Mouse (Mus musculus): ENCODE results near the gene Slc25a17. TPM values are rescaled to one million over a fixed set of nuclear protein-coding genes. Genes with fewer than 3 reads are reported as not detected.

Slc25a17 gene
- polyA plus RNA-seq, 2 experiments = 25.1 to 40.0 TPM

- no peaks in the 10 kb centered on the region for H3K27me3 ChIP-seq (ENCODE audit: control insufficient read depth, insufficient read depth, low read length)
- H3K4me2 ChIP-seq (ENCODE audit: low read depth) = no peak overlapping the region
- H3K4me3 ChIP-seq (ENCODE audit: insufficient read depth in 1 of 2, low read depth in 2 of 2, low read length in 2 of 2) = no peak overlapping the region
- DNase-seq (ENCODE audit: low read depth in 3 of 3, low spot score in 3 of 3) = no peak
- 63% methylated on average over 7 of the region's 7 CpGs for WGBS (ENCODE audit: insufficient replicate concordance)
- TF ChIP-seq CTCF (IDR thresholded peaks at IDR 0.05; ENCODE audit: low read depth) (no peak), EP300 (IDR thresholded peaks at IDR 0.05; ENCODE audit: low read depth) (no peak)
- ATAC-seq (ENCODE audit: insufficient read depth) = no peak
- H3K27ac ChIP-seq = no peak overlapping the region
- H3K9ac ChIP-seq (replicated peaks) = no peak overlapping the region
- no peaks in the 10 kb centered on the region for H3K9me3 ChIP-seq (ENCODE audit: control insufficient read depth, low read length)
- H3K36me3 ChIP-seq (replicated peaks; ENCODE audit: control insufficient read depth, insufficient read depth, low read depth) = no peaks in the 10 kb centered on the region
- H3K4me1 ChIP-seq (replicated peaks; ENCODE audit: control insufficient read depth in 2 of 2, insufficient read depth in 2 of 2, low read length in 1 of 2) = no peaks in the 10 kb centered on the region; a peak in 1 of 4 replicates
These were observed 52.6 kb downstream of the Slc25a17 start for GRCm38 (mm10) chr15:81308038-81308437.

- TF ChIP-seq EP300 (IDR thresholded peaks at IDR 0.05; ENCODE audit: low read depth) (no peak), CTCF (IDR thresholded peaks at IDR 0.05; ENCODE audit: low read depth) (no peak)
- H3K9me3 ChIP-seq (ENCODE audit: control insufficient read depth, low read length) = no peaks in the 10 kb centered on the region
- no peak overlapping the region for H3K9ac ChIP-seq (replicated peaks)
- no peak overlapping the region for H3K4me2 ChIP-seq (ENCODE audit: low read depth)
- H3K4me3 ChIP-seq (ENCODE audit: insufficient read depth in 1 of 2, low read depth in 2 of 2, low read length in 2 of 2) = no peak overlapping the region
- H3K4me1 ChIP-seq (replicated peaks; ENCODE audit: control insufficient read depth in 2 of 2, insufficient read depth in 2 of 2, low read length in 1 of 2) = no peaks in the 10 kb centered on the region; a peak in 1 of 4 replicates
- no peaks in the 10 kb centered on the region for H3K36me3 ChIP-seq (replicated peaks; ENCODE audit: control insufficient read depth, insufficient read depth, low read depth)
- WGBS (ENCODE audit: insufficient replicate concordance) = 76% methylated on average over 6 of the region's 6 CpGs
- no peaks in the 10 kb centered on the region for H3K27me3 ChIP-seq (ENCODE audit: control insufficient read depth, insufficient read depth, low read length)
- no peak overlapping the region for H3K27ac ChIP-seq
- DNase-seq (ENCODE audit: low read depth in 3 of 3, low spot score in 3 of 3) (no peak), ATAC-seq (ENCODE audit: insufficient read depth) (no peak)
These were observed 54.1 kb downstream of the Slc25a17 start for GRCm38 (mm10) chr15:81306501-81306900.

GRCm38 (mm10) chr15:81305035-81305434 lies 55.6 kb downstream of the Slc25a17 start:
- H3K4me3 ChIP-seq (ENCODE audit: insufficient read depth in 1 of 2, low read depth in 2 of 2, low read length in 2 of 2) = no peak overlapping the region
- TF ChIP-seq EP300 (IDR thresholded peaks at IDR 0.05; ENCODE audit: low read depth) = no peak
- no peak for TF ChIP-seq CTCF (IDR thresholded peaks at IDR 0.05; ENCODE audit: low read depth)
- H3K27ac ChIP-seq = no peak overlapping the region
- H3K9ac ChIP-seq (replicated peaks) = no peak overlapping the region
- DNase-seq (ENCODE audit: low read depth in 3 of 3, low spot score in 3 of 3) (no peak), ATAC-seq (ENCODE audit: insufficient read depth) (no peak)
- H3K27me3 ChIP-seq (ENCODE audit: control insufficient read depth, insufficient read depth, low read length) = no peaks in the 10 kb centered on the region; the same call in 1 of the 2 replicates
- H3K4me2 ChIP-seq (ENCODE audit: low read depth) = no peak overlapping the region
- 58% methylated on average over 8 of the region's 8 CpGs for WGBS (ENCODE audit: insufficient replicate concordance)
- H3K4me1 ChIP-seq (replicated peaks; ENCODE audit: control insufficient read depth in 2 of 2, insufficient read depth in 2 of 2, low read length in 1 of 2) = no peaks in the 10 kb centered on the region; a peak in 1 of 4 replicates
- H3K36me3 ChIP-seq (replicated peaks; ENCODE audit: control insufficient read depth, insufficient read depth, low read depth) = no peaks in the 10 kb centered on the region
- H3K9me3 ChIP-seq (ENCODE audit: control insufficient read depth, low read length) = no peaks in the 10 kb centered on the region

- H3K9me3 ChIP-seq (ENCODE audit: control insufficient read depth, low read length) = no peaks in the 10 kb centered on the region
- H3K27ac ChIP-seq = no peak overlapping the region
- 73% methylated on average over 7 of the region's 7 CpGs for WGBS (ENCODE audit: insufficient replicate concordance)
- DNase-seq (ENCODE audit: low read depth in 3 of 3, low spot score in 3 of 3) (no peak), ATAC-seq (ENCODE audit: insufficient read depth) (no peak)
- no peak overlapping the region for H3K9ac ChIP-seq (replicated peaks)
- no peaks in the 10 kb centered on the region; a peak in 1 of 4 replicates for H3K4me1 ChIP-seq (replicated peaks; ENCODE audit: control insufficient read depth in 2 of 2, insufficient read depth in 2 of 2, low read length in 1 of 2)
- no peaks in the 10 kb centered on the region; the same call in 1 of the 2 replicates for H3K27me3 ChIP-seq (ENCODE audit: control insufficient read depth, insufficient read depth, low read length)
- no peak overlapping the region for H3K4me3 ChIP-seq (ENCODE audit: insufficient read depth in 1 of 2, low read depth in 2 of 2, low read length in 2 of 2)
- TF ChIP-seq EP300 (IDR thresholded peaks at IDR 0.05; ENCODE audit: low read depth) = no peak
- TF ChIP-seq CTCF (IDR thresholded peaks at IDR 0.05; ENCODE audit: low read depth) = no peak
- no peaks in the 10 kb centered on the region for H3K36me3 ChIP-seq (replicated peaks; ENCODE audit: control insufficient read depth, insufficient read depth, low read depth)
- H3K4me2 ChIP-seq (ENCODE audit: low read depth) = no peak overlapping the region
These were observed 56.6 kb downstream of the Slc25a17 start for GRCm38 (mm10) chr15:81304006-81304405.

- Histone ChIP-seq H3K9me3 (ENCODE audit: control insufficient read depth, low read length) (no peaks in the 10 kb centered on the region), H3K4me1 (replicated peaks; ENCODE audit: control insufficient read depth in 2 of 2, insufficient read depth in 2 of 2, low read length in 1 of 2) (no peaks in the 10 kb centered on the region; a peak in 1 of 4 replicates), H3K27me3 (ENCODE audit: control insufficient read depth, insufficient read depth, low read length) (no peaks in the 10 kb centered on the region; the same call in 1 of the 2 replicates), H3K4me2 (ENCODE audit: low read depth) (no peak overlapping the region), H3K9ac (replicated peaks) (no peak overlapping the region), H3K36me3 (replicated peaks; ENCODE audit: control insufficient read depth, insufficient read depth, low read depth) (no peaks in the 10 kb centered on the region), H3K27ac (no peak overlapping the region), H3K4me3 (ENCODE audit: insufficient read depth in 1 of 2, low read depth in 2 of 2, low read length in 2 of 2) (no peak overlapping the region)
- DNase-seq (ENCODE audit: low read depth in 3 of 3, low spot score in 3 of 3) (no peak), ATAC-seq (ENCODE audit: insufficient read depth) (no peak)
- TF ChIP-seq CTCF (IDR thresholded peaks at IDR 0.05; ENCODE audit: low read depth) (peak; percentile 14; the same call in 1 of the 2 replicates), EP300 (IDR thresholded peaks at IDR 0.05; ENCODE audit: low read depth) (no peak)
- 47% methylated on average over 13 of the region's 13 CpGs for WGBS (ENCODE audit: insufficient replicate concordance)
These were observed 58.3 kb downstream of the Slc25a17 start for GRCm38 (mm10) chr15:81302151-81302808.
